Mouse (Mus musculus) bone marrow, adult 2 months (tissue): ENCODE results near the gene 4930544D05Rik. TPM values are rescaled to one million over a fixed set of nuclear protein-coding genes. Genes with fewer than 3 reads are reported as not detected.

ENCODE experiments used
- H3K27ac ChIP-seq: fragments of 200-500 bp; 2 replicates; pipeline ENCODE4 v1.5.1; 2012; ENCODE audit warnings: low read depth, mild to moderate bottlenecking, control low read depth, inconsistent platforms, low read length; ENCODE audit not compliant: control insufficient read depth, poor library complexity, insufficient read depth
- H3K4me1 ChIP-seq: fragments of 200-500 bp; 2 replicates; pipeline ENCODE4 v1.6.1; 2011; ENCODE audit warnings: low read length; ENCODE audit not compliant: control insufficient read depth, insufficient read depth
- H3K4me3 ChIP-seq: fragments of 200-500 bp; replicated peaks from 2 replicates; pipeline ENCODE3; 2011; ENCODE audit warnings: mild to moderate bottlenecking, low read depth, low read length, control low read depth; ENCODE audit not compliant: control insufficient read depth
- CTCF ChIP-seq: fragments of 200-500 bp; IDR thresholded peaks from 2 replicates; pipeline ENCODE4 v1.5.1; 2011; ENCODE audit warnings: low read length, control low read depth; ENCODE audit not compliant: control insufficient read depth, insufficient read depth
- POLR2A ChIP-seq: fragments of 200-500 bp; IDR thresholded peaks from 2 replicates; pipeline ENCODE4 v1.6.1; 2011; ENCODE audit warnings: low read depth, mild to moderate bottlenecking, control low read depth, low read length, borderline replicate concordance; ENCODE audit not compliant: control insufficient read depth
- WGBS: fragments of 180-500 bp; shearing (Covaris S2); methylation state at CpG from one replicate; pipeline ENCODE4 v1.1.7; 2018; 5-methylcytosine and 5-hydroxymethylcytosine counted together
- polyA plus RNA-seq: library from polyadenylated mRNA; stranded (reverse); fragments of >200 nt; gene quantifications from 2 replicates; pipeline ENCODE4 v1.2.4, GENCODE M21; 2011; ENCODE audit warnings: low replicate concordance; ENCODE audit not compliant: missing spikeins, insufficient read depth, insufficient read length

4930544D05Rik gene
- polyA plus RNA-seq, 1 experiment: not detected

DNA sequence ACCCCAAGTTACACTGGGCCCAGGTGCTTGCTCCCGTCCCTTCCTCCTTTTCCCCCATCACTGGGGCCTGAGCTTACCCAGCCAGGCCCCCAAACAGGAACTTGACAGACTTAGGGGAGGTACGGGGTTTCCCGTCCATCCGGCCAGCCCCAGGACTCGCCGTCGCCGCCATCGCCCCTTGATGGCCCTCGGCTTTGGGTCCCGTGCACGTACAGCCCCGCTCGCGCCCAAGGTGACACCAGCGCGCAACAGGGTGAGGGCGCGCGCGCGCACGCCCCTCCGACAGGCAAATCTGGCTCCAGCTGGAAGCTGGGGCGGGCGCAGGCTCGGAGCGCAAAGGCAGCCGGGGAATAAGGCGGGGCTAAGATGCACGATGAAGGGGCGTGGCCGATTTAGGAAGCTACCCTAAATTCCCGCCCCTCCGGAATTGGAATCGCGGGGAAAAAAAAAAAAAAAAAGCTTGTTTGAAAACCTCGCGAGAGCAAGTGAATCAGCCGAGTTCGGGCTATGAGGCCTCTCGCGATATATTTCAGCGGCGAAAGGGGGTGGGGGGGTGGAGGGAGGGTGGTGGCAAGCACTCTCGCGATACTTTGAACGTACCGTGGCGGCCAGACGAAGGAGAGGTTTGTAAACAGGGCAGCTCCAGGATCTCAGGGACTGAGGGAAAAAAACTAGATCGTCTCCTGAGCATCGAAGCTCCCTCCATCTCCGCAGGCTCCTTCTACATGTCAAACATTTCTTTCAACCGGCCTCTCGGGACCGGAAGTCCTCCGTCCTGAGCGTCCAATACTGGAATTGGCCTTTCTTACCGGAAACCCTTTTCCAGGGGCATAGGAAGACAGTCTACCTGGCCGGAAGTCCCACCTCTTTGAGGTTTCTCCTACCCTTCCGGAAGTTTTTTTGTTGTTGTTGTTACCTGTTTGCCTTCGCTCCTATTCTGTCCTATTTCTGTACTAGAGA is 31.3 kb downstream of the 4930544D05Rik start, which contains the start of the genes Rnf167 and Slc25a11:
TSS of gene Rnf167 (plus strand) at position 545 of the 960 bp plus-strand sequence.
TSS of gene Slc25a11 (minus strand) at position 789 of the 960 bp plus-strand sequence.
- H3K4me3 ChIP-seq: peak within 1 kb of the TSS; percentile 92
- under 1% methylated on average over 63 of the region's 63 CpGs for WGBS
- peak; percentile 89 for TF ChIP-seq POLR2A
- 0 out of 2 replicates have a peak, but pooled peaks have one; percentile 8 for TF ChIP-seq CTCF

DNA sequence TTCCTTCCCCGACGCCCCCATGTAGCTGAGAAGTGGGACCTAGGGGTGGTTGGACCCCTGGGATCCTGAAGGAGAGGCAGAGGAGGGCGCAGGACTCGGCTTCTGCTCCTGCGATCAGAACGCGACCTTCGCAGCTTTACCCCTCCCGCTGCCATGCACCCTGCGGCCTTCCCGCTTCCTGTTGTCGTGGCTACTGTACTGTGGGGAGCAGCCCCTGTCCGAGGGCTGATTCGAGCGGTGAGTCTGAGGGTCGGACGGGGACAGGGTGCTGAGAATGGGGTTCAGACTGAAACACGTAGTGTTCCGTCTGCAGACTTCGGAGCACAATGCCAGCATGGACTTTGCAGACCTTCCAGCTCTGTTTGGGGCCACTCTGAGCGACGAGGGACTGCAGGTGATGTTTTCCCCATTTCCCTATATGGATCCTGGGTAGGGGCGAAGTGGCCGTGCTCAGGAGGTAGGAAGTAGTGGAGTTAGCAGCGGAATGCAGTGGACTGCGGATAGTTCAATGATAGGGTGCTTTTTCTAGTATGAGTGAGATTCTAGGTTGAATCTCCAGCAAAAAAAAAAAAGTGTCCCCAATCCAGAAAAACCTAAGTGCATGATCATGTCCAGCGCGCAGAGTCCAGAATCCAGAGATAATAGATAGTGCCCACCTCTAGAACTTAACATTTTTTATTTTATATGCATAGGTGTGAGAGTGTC is 32.2 kb downstream of the 4930544D05Rik start:
- peaks cover 8% of the 10 kb centered on the region; the same call in 1 of the 2 replicates for H3K4me1 ChIP-seq
- WGBS: 2% methylated on average over 28 of the region's 28 CpGs
- peak overlapping the region; percentile 82 for H3K4me3 ChIP-seq
- peak overlapping the region; percentile 89 for H3K27ac ChIP-seq
- TF ChIP-seq POLR2A (peak; percentile 47; the same call in 1 of the 2 replicates), CTCF (no peak)

More for the DNA sequence above, 31.3 kb downstream of the 4930544D05Rik start, which contains the start of the genes Rnf167 and Slc25a11:
- H3K4me1 ChIP-seq: peaks cover 8% of the 10 kb centered on the region; the same call in 1 of the 2 replicates
- H3K27ac ChIP-seq: peak within 1 kb of the TSS; percentile 95

DNA sequence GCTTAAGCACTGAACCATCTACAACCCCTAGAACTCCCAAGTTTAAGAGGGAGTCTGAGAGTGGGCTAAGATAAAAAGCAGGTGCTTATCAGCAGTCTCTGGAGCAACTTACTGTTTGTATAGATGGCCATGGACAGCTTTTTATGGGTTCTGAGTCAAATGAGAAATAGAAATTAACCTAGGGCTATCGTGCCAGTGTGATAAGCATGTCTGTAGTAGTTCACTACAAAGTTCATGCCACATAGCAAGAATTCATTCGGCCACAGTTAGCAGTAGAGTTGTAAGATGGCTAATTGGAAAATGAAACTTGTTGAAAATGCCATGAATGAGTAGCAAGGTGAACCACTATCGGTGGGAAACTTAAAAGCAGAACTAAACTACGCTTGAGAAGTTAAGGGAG is 32.9 kb downstream of the 4930544D05Rik start:
- Histone ChIP-seq H3K4me3 (peak overlapping the region; percentile 82), H3K4me1 (peaks cover 8% of the 10 kb centered on the region; the same call in 1 of the 2 replicates), H3K27ac (peak overlapping the region; percentile 89; the same call in 1 of the 2 replicates)
- TF ChIP-seq CTCF (no peak), POLR2A (no peak)
- WGBS: 5% methylated on average over 4 of the region's 4 CpGs

DNA sequence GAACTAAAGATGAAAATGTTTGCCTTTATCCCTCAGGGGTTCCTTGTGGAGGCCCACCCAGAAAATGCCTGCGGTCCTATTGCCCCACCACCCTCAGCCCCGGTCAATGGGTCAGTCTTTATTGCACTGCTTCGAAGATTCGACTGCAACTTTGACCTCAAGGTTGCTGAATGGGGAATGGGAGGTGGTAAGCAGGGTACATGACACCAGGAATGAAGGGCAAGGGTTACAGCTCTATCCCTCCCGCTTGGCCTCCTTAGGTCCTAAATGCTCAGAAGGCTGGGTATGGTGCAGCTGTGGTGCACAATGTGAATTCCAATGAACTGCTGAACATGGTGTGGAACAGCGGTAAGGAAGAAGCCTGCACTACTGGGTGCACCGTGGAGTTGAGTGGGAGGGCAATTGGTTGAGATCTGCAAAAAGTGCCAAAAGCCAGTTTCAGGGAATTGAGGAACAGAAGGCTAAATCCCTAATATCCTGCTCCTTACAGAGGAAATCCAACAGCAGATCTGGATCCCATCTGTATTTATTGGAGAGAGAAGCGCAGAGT is 33.6 kb downstream of the 4930544D05Rik start:
- Histone ChIP-seq H3K4me1 (peaks cover 8% of the 10 kb centered on the region; the same call in 1 of the 2 replicates), H3K4me3 (peak overlapping the region; percentile 38), H3K27ac (peak overlapping the region; percentile 46; the same call in 1 of the 2 replicates)
- TF ChIP-seq POLR2A: no peak
- no peak for TF ChIP-seq CTCF
- 73% methylated on average over 8 of the region's 8 CpGs for WGBS

DNA sequence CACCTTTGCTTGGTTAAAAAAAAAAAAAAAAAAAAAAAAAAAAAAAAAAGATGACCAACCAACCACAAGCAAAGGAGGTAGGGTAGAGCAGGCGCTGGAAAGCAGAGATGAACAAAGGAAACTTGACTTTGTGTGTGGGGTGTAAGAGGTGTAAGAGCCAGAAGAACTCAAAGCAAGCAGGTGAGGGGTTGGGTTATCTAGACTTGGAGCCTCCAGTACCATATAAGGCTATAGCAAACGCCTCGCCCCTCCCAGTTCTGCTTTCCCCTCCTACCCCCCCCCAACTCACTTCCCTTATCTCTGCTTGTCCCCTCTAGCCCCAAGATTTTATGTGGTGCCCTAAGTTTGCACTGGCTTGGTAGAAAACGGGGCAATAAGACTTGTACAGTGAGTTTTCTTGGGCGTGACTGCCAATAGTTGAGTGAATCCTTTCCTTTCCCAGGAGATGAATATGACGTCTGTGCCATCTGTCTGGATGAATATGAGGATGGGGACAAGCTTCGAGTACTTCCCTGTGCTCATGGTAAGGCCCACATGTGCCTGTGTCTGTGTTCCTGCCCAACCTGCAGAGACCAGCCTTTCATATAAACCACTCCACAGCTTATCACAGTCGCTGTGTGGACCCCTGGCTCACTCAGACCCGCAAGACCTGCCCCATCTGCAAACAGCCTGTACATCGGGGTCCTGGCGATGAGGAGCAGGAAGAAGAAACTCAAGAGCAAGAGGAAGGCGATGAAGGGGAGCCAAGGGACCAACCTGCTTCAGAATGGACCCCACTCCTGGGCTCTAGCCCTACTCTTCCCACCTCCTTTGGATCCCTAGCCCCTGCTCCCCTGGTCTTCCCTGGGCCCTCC is 34.9 kb downstream of the 4930544D05Rik start:
- Histone ChIP-seq H3K27ac (peak overlapping the region; percentile 74), H3K4me3 (peak overlapping the region; percentile 22), H3K4me1 (peaks cover 8% of the 10 kb centered on the region; the same call in 1 of the 2 replicates)
- TF ChIP-seq POLR2A (peak; percentile 32; the same call in 1 of the 2 replicates), CTCF (no peak)
- WGBS: 29% methylated on average over 12 of the region's 12 CpGs

DNA sequence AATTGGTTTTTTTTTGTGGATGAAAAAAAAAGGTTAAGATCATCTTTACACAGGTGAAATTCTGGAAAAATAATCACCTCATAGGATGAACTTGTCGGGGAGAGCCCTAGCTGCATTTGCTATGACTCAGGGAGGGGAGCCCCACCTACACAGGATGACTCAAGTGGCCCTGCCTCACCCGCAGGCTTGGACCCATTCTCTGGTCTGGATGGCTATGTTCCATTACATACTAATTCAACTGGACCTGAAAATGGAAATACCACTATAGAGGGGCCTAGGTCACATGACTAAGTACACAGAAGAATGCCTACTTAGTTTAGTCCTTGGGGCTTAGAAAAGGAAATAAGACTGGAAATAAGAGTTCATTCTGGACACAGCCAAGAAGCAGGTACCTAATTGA is 35.7 kb downstream of the 4930544D05Rik start:
- H3K4me1 ChIP-seq: peaks cover 8% of the 10 kb centered on the region
- peak overlapping the region; percentile 26 for H3K4me3 ChIP-seq
- H3K27ac ChIP-seq: peak overlapping the region; percentile 74; the same call in 1 of the 2 replicates
- WGBS: 16% methylated on average over 2 of the region's 2 CpGs
- TF ChIP-seq CTCF (no peak), POLR2A (no peak)
